Mouse (Mus musculus): ENCODE data around the gene Jtb. TPM values are rescaled to one million over a fixed set of nuclear protein-coding genes. Genes with fewer than 3 reads are reported as not detected.
"Not testable (repeated sequence)": the region's sequence is repeated elsewhere in the genome, so short reads cannot be mapped to it uniquely, and the experiment has no call there.

The Jtb gene
- polyA plus RNA-seq, 1 experiment from 2014 or later, result 112 TPM

- H3K36me3 ChIP-seq, result peaks cover 30% of the 10 kb centered on the region
- H3K4me2 ChIP-seq, result not testable (repeated sequence)
Observed at GRCm38 (mm10) chr3:90253174-90253573, 21.8 kb downstream of the Jtb start.

GRCm38 (mm10) chr3:90253653-90254418, 22.4 kb downstream of the Jtb start, which contains the start of gene Crtc2:
Gene Crtc2, plus strand, starts transcription at chr3:90254163.
- WGBS, result 1% methylated on average over 40 of the region's 40 CpGs
- H3K36me3 ChIP-seq, result peaks cover 36% of the 10 kb centered on the region
- peak within 1 kb of the TSS; percentile 94 for H3K9ac ChIP-seq
- H3K4me2 ChIP-seq, result peak within 1 kb of the TSS; percentile 75
- peak within 1 kb of the TSS; percentile 89 for H3K27ac ChIP-seq
- ATAC-seq (ENCODE audit: insufficient number of reproducible peaks, low FRiP score, low TSS enrichment, low read depth), result peak; percentile 97
- peaks cover 21% of the 10 kb centered on the region for H3K4me1 ChIP-seq
- H3K27me3 ChIP-seq, result no peaks in the 10 kb centered on the region
- H3K9me3 ChIP-seq, result no peaks in the 10 kb centered on the region
- H3K4me3 ChIP-seq, result peak within 1 kb of the TSS; percentile 90

More at GRCm38 (mm10) chr3:90253174-90253573, 21.8 kb downstream of the Jtb start:
- not testable (repeated sequence) for H3K4me3 ChIP-seq; H3K27ac ChIP-seq; H3K9ac ChIP-seq; H3K9me3 ChIP-seq; ATAC-seq (ENCODE audit: insufficient number of reproducible peaks, low FRiP score, low TSS enrichment, low read depth); H3K27me3 ChIP-seq
- 76% methylated on average over 1 of the region's 1 CpGs for WGBS
- H3K4me1 ChIP-seq, result peaks cover 24% of the 10 kb centered on the region

- peak; percentile 49 for ATAC-seq (ENCODE audit: insufficient number of reproducible peaks, low FRiP score, low TSS enrichment, low read depth)
- peak overlapping the region; percentile 75 for H3K4me2 ChIP-seq
Observed at GRCm38 (mm10) chr3:90254419-90255193, 23.2 kb downstream of the Jtb start.

GRCm38 (mm10) chr3:90255194-90255565, 23.8 kb downstream of the Jtb start:
- 24% methylated on average over 2 of the region's 2 CpGs for WGBS
- Histone ChIP-seq H3K9me3 (no peaks in the 10 kb centered on the region), H3K27me3 (no peaks in the 10 kb centered on the region), H3K27ac (peak overlapping the region; percentile 89), H3K4me2 (peak overlapping the region; percentile 75), H3K9ac (peak overlapping the region; percentile 94), H3K4me3 (peak overlapping the region; percentile 90), H3K4me1 (peaks cover 15% of the 10 kb centered on the region), H3K36me3 (peaks cover 49% of the 10 kb centered on the region)
- no peak for ATAC-seq (ENCODE audit: insufficient number of reproducible peaks, low FRiP score, low TSS enrichment, low read depth)

More at GRCm38 (mm10) chr3:90254419-90255193, 23.2 kb downstream of the Jtb start:
- H3K36me3 ChIP-seq, result peaks cover 44% of the 10 kb centered on the region
- peak overlapping the region; percentile 89 for H3K27ac ChIP-seq
- peak overlapping the region; percentile 94 for H3K9ac ChIP-seq
- H3K4me3 ChIP-seq, result peak overlapping the region; percentile 90
- H3K27me3 ChIP-seq, result no peaks in the 10 kb centered on the region
- H3K4me1 ChIP-seq, result peaks cover 15% of the 10 kb centered on the region
- H3K9me3 ChIP-seq, result no peaks in the 10 kb centered on the region
- WGBS, result under 1% methylated on average over 41 of the region's 41 CpGs

GRCm38 (mm10) chr3:90255784-90256353, 24.5 kb downstream of the Jtb start:
- Histone ChIP-seq H3K27me3 (no peaks in the 10 kb centered on the region), H3K9me3 (no peaks in the 10 kb centered on the region), H3K4me3 (no peak overlapping the region), H3K4me1 (peaks cover 11% of the 10 kb centered on the region), H3K36me3 (peaks cover 53% of the 10 kb centered on the region), H3K27ac (no peak overlapping the region), H3K9ac (no peak overlapping the region), H3K4me2 (no peak overlapping the region)
- no peak for ATAC-seq (ENCODE audit: insufficient number of reproducible peaks, low FRiP score, low TSS enrichment, low read depth)
- 89% methylated on average over 14 of the region's 14 CpGs for WGBS

GRCm38 (mm10) chr3:90256731-90257530, 25.5 kb downstream of the Jtb start:
- Histone ChIP-seq H3K9ac (no peak overlapping the region), H3K9me3 (no peaks in the 10 kb centered on the region), H3K27ac (no peak overlapping the region), H3K4me1 (peaks cover 11% of the 10 kb centered on the region), H3K4me3 (no peak overlapping the region), H3K4me2 (no peak overlapping the region), H3K27me3 (no peaks in the 10 kb centered on the region), H3K36me3 (peaks cover 55% of the 10 kb centered on the region)
- 90% methylated on average over 19 of the region's 19 CpGs for WGBS
- ATAC-seq (ENCODE audit: insufficient number of reproducible peaks, low FRiP score, low TSS enrichment, low read depth), result no peak

GRCm38 (mm10) chr3:90258521-90258920, 27.1 kb downstream of the Jtb start:
- no peak for ATAC-seq (ENCODE audit: insufficient number of reproducible peaks, low FRiP score, low TSS enrichment, low read depth)
- H3K4me1 ChIP-seq, result peaks cover 11% of the 10 kb centered on the region
- no peaks in the 10 kb centered on the region for H3K9me3 ChIP-seq
- no peaks in the 10 kb centered on the region for H3K27me3 ChIP-seq
- H3K36me3 ChIP-seq, result peaks cover 70% of the 10 kb centered on the region
- H3K4me2 ChIP-seq, result no peak overlapping the region
- no peak overlapping the region for H3K27ac ChIP-seq
- 93% methylated on average over 4 of the region's 4 CpGs for WGBS
- H3K9ac ChIP-seq, result no peak overlapping the region
- H3K4me3 ChIP-seq, result no peak overlapping the region

GRCm38 (mm10) chr3:90263121-90263771, 31.8 kb downstream of the Jtb start:
- H3K27ac ChIP-seq, result no peak overlapping the region
- no peak overlapping the region for H3K9ac ChIP-seq
- no peaks in the 10 kb centered on the region for H3K9me3 ChIP-seq
- no peaks in the 10 kb centered on the region for H3K27me3 ChIP-seq
- ATAC-seq (ENCODE audit: insufficient number of reproducible peaks, low FRiP score, low TSS enrichment, low read depth), result no peak
- 93% methylated on average over 5 of the region's 5 CpGs for WGBS
- H3K4me3 ChIP-seq, result no peak overlapping the region
- H3K4me2 ChIP-seq, result no peak overlapping the region
- peaks cover 16% of the 10 kb centered on the region for H3K4me1 ChIP-seq
- peaks cover 71% of the 10 kb centered on the region for H3K36me3 ChIP-seq

GRCm38 (mm10) chr3:90264687-90265033, 33.3 kb downstream of the Jtb start:
- H3K4me1 ChIP-seq, result peaks cover 16% of the 10 kb centered on the region
- H3K9me3 ChIP-seq, result no peaks in the 10 kb centered on the region
- peak overlapping the region; percentile 76; the same call in 1 of the 2 replicates for H3K9ac ChIP-seq
- H3K36me3 ChIP-seq, result peaks cover 63% of the 10 kb centered on the region
- peak overlapping the region; percentile 96 for H3K27ac ChIP-seq
- peak overlapping the region; percentile 73 for H3K4me2 ChIP-seq
- peak overlapping the region; percentile 80 for H3K4me3 ChIP-seq
- no peaks in the 10 kb centered on the region for H3K27me3 ChIP-seq
- 33% methylated on average over 10 of the region's 10 CpGs for WGBS
- ATAC-seq (ENCODE audit: insufficient number of reproducible peaks, low FRiP score, low TSS enrichment, low read depth), result no peak

- Histone ChIP-seq H3K4me3 (peak within 1 kb of the TSS; percentile 80), H3K27ac (peak within 1 kb of the TSS; percentile 96), H3K9ac (peak within 1 kb of the TSS; percentile 76), H3K4me2 (peak within 1 kb of the TSS; percentile 73), H3K36me3 (peaks cover 60% of the 10 kb centered on the region), H3K27me3 (no peaks in the 10 kb centered on the region), H3K9me3 (no peaks in the 10 kb centered on the region), H3K4me1 (peaks cover 16% of the 10 kb centered on the region)
- WGBS, result under 1% methylated on average over 83 of the region's 87 CpGs
- ATAC-seq (ENCODE audit: insufficient number of reproducible peaks, low FRiP score, low TSS enrichment, low read depth), result peak; percentile 87
Observed at GRCm38 (mm10) chr3:90265034-90265931, 33.9 kb downstream of the Jtb start, which contains the start of gene Dennd4b. Gene Dennd4b, plus strand, starts transcription at chr3:90265185.
